ENCODE assay signal across 12 mouse cellular contexts in the genomic region with DNA sequence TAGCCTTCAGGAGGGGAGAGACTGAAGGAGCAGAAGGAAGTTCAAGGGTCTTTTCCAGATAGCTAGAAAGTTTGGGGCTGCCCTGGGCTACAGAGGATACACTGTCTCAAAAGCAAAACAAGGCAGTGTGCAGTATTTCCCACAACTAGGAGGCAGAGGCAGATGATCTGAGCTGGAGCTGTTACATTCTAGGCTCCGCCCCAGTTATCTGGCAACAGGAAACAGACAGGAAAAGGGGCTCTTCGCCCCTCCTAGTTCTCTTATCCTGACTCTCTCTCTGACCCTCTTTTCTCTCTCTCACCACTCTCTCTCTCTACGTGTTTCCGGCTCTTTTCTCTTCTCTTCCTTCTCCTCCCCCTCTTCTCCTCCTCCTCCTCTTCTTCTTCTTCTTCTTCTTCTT. TPM values are rescaled to one million over a fixed set of nuclear protein-coding genes. Genes with fewer than 3 reads are reported as not detected.
DNase-seq lines count a peak whose midpoint lies in the region; ATAC-seq and TF ChIP-seq lines count a peak whose summit lies in the region.
"Had no signal": no experiment of that assay in that cellular context is flagged by ENCODE, and none has a peak within 500 bp of the region (broad histone marks: within the 10 kb centered on the region; RNA-seq: fewer than 3 reads in every experiment).

No protein-coding gene starts in this region.

- TF ChIP-seq RAD21 in CH12.LX (IDR thresholded peaks at IDR 0.05; ENCODE audit: low read depth, low read length): no peak

- H3K79me2 ChIP-seq in CH12.LX (replicated peaks; ENCODE audit: control insufficient read depth, extremely low read depth, insufficient read depth, poor library complexity, severe bottlenecking) (peaks cover 5% of the 10 kb centered on the region; the same call in 1 of the 2 replicates), myocyte (ENCODE audit: control insufficient read depth, insufficient read depth) (peaks cover 10% of the 10 kb centered on the region)

- no peak for TF ChIP-seq CTCF in CH12.LX (conservative IDR thresholded peaks at IDR 0.05 in 1 of 2, IDR thresholded peaks at IDR 0.05 in 1 of 2; ENCODE audit: low read depth in 2 of 2, low read length in 2 of 2)

- dilution Hi-C loops in CH12.LX (cut with MboI; ENCODE audit: extremely low pct_ligation_motif_present, extremely low pct_unique_long_range_greater_than_20kb, low sequenced_read_pairs): no loop called here

- TF ChIP-seq POLR2A in CH12.LX (IDR thresholded peaks at IDR 0.05; ENCODE audit: low read depth, low read length) (no peak), myocyte (IDR thresholded peaks at IDR 0.05; ENCODE audit: insufficient read length, low read depth) (no peak)

- 50% methylated on average over 4 of the region's 4 CpGs for WGBS in hindbrain, embryonic 10.5 days
- WGBS in hindbrain, embryonic 11.5 days: 56% methylated on average over 4 of the region's 4 CpGs
- 51% methylated on average over 4 of the region's 4 CpGs for WGBS in embryonic facial prominence, embryonic 10.5 days

- in situ Hi-C loops in CH12.LX (cut with MboI; ENCODE audit: low pct_ligation_motif_present, low pct_unique_long_range_greater_than_20kb, low sequenced_read_pairs): loop anchor here (25.0 kb wide), 1 partner anchor 1816 kb away; no protein-coding TSS in a partner anchor

- no peak overlapping the region for H3K9ac ChIP-seq in hindbrain, embryonic 11.5 days (ENCODE audit: low read depth, low read length)
- no peak overlapping the region for H3K9ac ChIP-seq in CH12.LX (ENCODE audit: insufficient read depth, low read depth)

- DNase-seq in hindbrain, embryonic 10.5 days (ENCODE audit: low spot score): no peak
- DNase-seq in hindbrain, embryonic 11.5 days (ENCODE audit: low spot score): no peak
- no peak for DNase-seq in CH12.LX (ENCODE audit: extremely low read depth)
- no peak for DNase-seq in embryonic facial prominence, embryonic 10.5 days (ENCODE audit: low spot score)
- DNase-seq in layer of hippocampus, postnatal 14 days (ENCODE audit: low spot score in 2 of 2): no peak
- no peak for DNase-seq in yolk sac, embryonic 10.5 days (ENCODE audit: low spot score)
- DNase-seq: cerebellum, adult 18-20 months; heart, postnatal 10 days; right cerebral cortex, postnatal 25 days had no signal

- peaks cover 64% of the 10 kb centered on the region for H3K27me3 ChIP-seq in hindbrain, embryonic 10.5 days (ENCODE audit: insufficient read depth, poor library complexity, severe bottlenecking)
- H3K27me3 ChIP-seq in hindbrain, embryonic 11.5 days (ENCODE audit: control insufficient read depth, insufficient read depth, low read length): peaks cover 42% of the 10 kb centered on the region
- peaks cover 33% of the 10 kb centered on the region for H3K27me3 ChIP-seq in CH12.LX (replicated peaks)
- H3K27me3 ChIP-seq in embryonic facial prominence, embryonic 10.5 days (replicated peaks; ENCODE audit: low read depth, poor library complexity, severe bottlenecking): peaks cover 62% of the 10 kb centered on the region
- H3K27me3 ChIP-seq in myocyte (ENCODE audit: control insufficient read depth, insufficient read depth, insufficient read length): peaks cover 27% of the 10 kb centered on the region

- H3K4me3 ChIP-seq in hindbrain, embryonic 10.5 days: 0 out of 2 replicates have a peak overlapping the region, but pooled peaks have one; percentile 2
- H3K4me3 ChIP-seq in hindbrain, embryonic 11.5 days (ENCODE audit: low read depth, low read length): no peak overlapping the region
- no peak overlapping the region for H3K4me3 ChIP-seq in CH12.LX (replicated peaks in 1 of 3; ENCODE audit: low read depth in 2 of 3, low read length in 2 of 3, poor library complexity in 1 of 3)
- H3K4me3 ChIP-seq in embryonic facial prominence, embryonic 10.5 days: peak overlapping the region; percentile 85; the same call in 1 of the 2 replicates
- H3K4me3 ChIP-seq in myocyte: peak overlapping the region; percentile 45

- H3K36me3 ChIP-seq in hindbrain, embryonic 10.5 days: peaks cover 14% of the 10 kb centered on the region
- no peaks in the 10 kb centered on the region for H3K36me3 ChIP-seq in hindbrain, embryonic 11.5 days (ENCODE audit: control insufficient read depth, insufficient read depth, low read length)
- peaks cover 13 to 18% of the 10 kb centered on the region in 2 experiments for H3K36me3 ChIP-seq in CH12.LX (replicated peaks in 1 of 2; ENCODE audit: control insufficient read depth in 1 of 2, insufficient read depth in 1 of 2, low read length in 1 of 2)
- peaks cover 16% of the 10 kb centered on the region for H3K36me3 ChIP-seq in embryonic facial prominence, embryonic 10.5 days (replicated peaks)
- H3K36me3 ChIP-seq in myocyte (ENCODE audit: control insufficient read depth, insufficient read depth): no peaks in the 10 kb centered on the region

- H3ac ChIP-seq in myocyte (ENCODE audit: control insufficient read depth, insufficient read length): no peak overlapping the region

- H3K4me2 ChIP-seq in hindbrain, embryonic 11.5 days (replicated peaks; ENCODE audit: low read depth, low read length): no peak overlapping the region
- peak overlapping the region; percentile 0; the same call in 1 of the 2 replicates for H3K4me2 ChIP-seq in CH12.LX (ENCODE audit: insufficient read depth, low read depth, poor library complexity, severe bottlenecking)
- H3K4me2 ChIP-seq in myocyte (ENCODE audit: low read depth): peak overlapping the region; percentile 98

- no peaks in the 10 kb centered on the region for H3K9me3 ChIP-seq in hindbrain, embryonic 10.5 days
- no peaks in the 10 kb centered on the region for H3K9me3 ChIP-seq in hindbrain, embryonic 11.5 days (ENCODE audit: control insufficient read depth, low read length)
- H3K9me3 ChIP-seq in CH12.LX (replicated peaks; ENCODE audit: low read length): no peaks in the 10 kb centered on the region
- H3K9me3 ChIP-seq in embryonic facial prominence, embryonic 10.5 days: no peaks in the 10 kb centered on the region
- H3K9me3 ChIP-seq: forebrain, embryonic 13.5 days had no signal

- no peak overlapping the region for H3K27ac ChIP-seq in hindbrain, embryonic 10.5 days
- no peak overlapping the region for H3K27ac ChIP-seq in hindbrain, embryonic 11.5 days (ENCODE audit: low read depth, low read length)
- H3K27ac ChIP-seq in CH12.LX (ENCODE audit: insufficient read depth, low read depth): no peak overlapping the region
- no peak overlapping the region for H3K27ac ChIP-seq in embryonic facial prominence, embryonic 10.5 days (replicated peaks)
- H3K27ac ChIP-seq: forebrain, embryonic 13.5 days had no signal

- no peak for ATAC-seq in hindbrain, embryonic 11.5 days (ENCODE audit: low FRiP score)
- ATAC-seq in erythroid progenitor cell, adult 5-6 weeks (replicated peaks; ENCODE audit: low FRiP score, poor library complexity, severe bottlenecking): no peak

- no peak for TF ChIP-seq EP300 in CH12.LX (IDR thresholded peaks at IDR 0.05; ENCODE audit: low read length)

- H3K4me1 ChIP-seq in hindbrain, embryonic 10.5 days (replicated peaks): peaks cover 78% of the 10 kb centered on the region
- H3K4me1 ChIP-seq in hindbrain, embryonic 11.5 days (replicated peaks; ENCODE audit: control insufficient read depth, insufficient read depth, low read length): peaks cover 16% of the 10 kb centered on the region
- peaks cover 15 to 53% of the 10 kb centered on the region in 2 experiments for H3K4me1 ChIP-seq in CH12.LX (ENCODE audit: control insufficient read depth in 1 of 2, insufficient read depth in 2 of 2)
- peaks cover 68% of the 10 kb centered on the region for H3K4me1 ChIP-seq in embryonic facial prominence, embryonic 10.5 days

RNA-seq across cellular contexts. Expression of a gene that starts 1.1 kb away (rescaled TPM):
- 22.3 and 29.1 TPM in 2 replicates for polyA plus RNA-seq in hindbrain, embryonic 10.5 days (2016; fragmentation: Nextera tagmentation; extraction: Ambion mirVana)
- 17.4 and 20.6 TPM in 2 replicates for polyA plus RNA-seq in hindbrain, embryonic 11.5 days (2014; fragmentation: Nextera tagmentation; extraction: Ambion mirVana)
- total RNA-seq in CH12.LX (2012; rRNA removed): 21.5 and 27.4 TPM in 2 replicates
- 17.8 and 18.5 TPM in 2 replicates for total RNA-seq in CH12.LX (2014; rRNA removed)
- polyA plus RNA-seq in CH12.LX (2012; ENCODE audit: insufficient read length, low read depth): 24.2 and 29.8 TPM in 2 replicates
- polyA plus RNA-seq in embryonic facial prominence, embryonic 10.5 days (2016; fragmentation: Nextera tagmentation; extraction: Ambion mirVana): 29.5 and 30.2 TPM in 2 replicates
- 30.8 TPM for polyA plus RNA-seq in myocyte (2012; fragmentation: generic; extraction: Trizol)
- total RNA-seq in layer of hippocampus, postnatal 14 days (2021): 10 to 100 TPM; 33.8 to 34.6 TPM
- 8.0 and 24.5 TPM in 2 replicates for total RNA-seq in erythroid progenitor cell, adult 5-6 weeks (2015; ENCODE audit: low replicate concordance)
- 14.2 TPM in 2 replicates for total RNA-seq in erythroid progenitor cell, adult 5-6 weeks (2017; ENCODE audit: low replicate concordance)

RNA-seq across cellular contexts. Expression of a gene that starts 4.5 kb away (rescaled TPM):
- 9.2 and 17.3 TPM in 2 replicates for polyA plus RNA-seq in hindbrain, embryonic 10.5 days (2016; fragmentation: Nextera tagmentation; extraction: Ambion mirVana)
- polyA plus RNA-seq in hindbrain, embryonic 11.5 days (2014; fragmentation: Nextera tagmentation; extraction: Ambion mirVana): 2.9 and 3.5 TPM in 2 replicates
- 0.13 and 0.21 TPM in 2 replicates for total RNA-seq in CH12.LX (2012; rRNA removed)
- not detected in 2 replicates for total RNA-seq in CH12.LX (2014; rRNA removed)
- polyA plus RNA-seq in CH12.LX (2012; ENCODE audit: insufficient read length, low read depth): 0.17 TPM in 1 of 2 replicates, not detected in the other
- polyA plus RNA-seq in embryonic facial prominence, embryonic 10.5 days (2016; fragmentation: Nextera tagmentation; extraction: Ambion mirVana): 0.10 and 2.3 TPM in 2 replicates
- polyA plus RNA-seq in myocyte (2012; fragmentation: generic; extraction: Trizol): 0.02 TPM
- not detected for total RNA-seq in layer of hippocampus, postnatal 14 days (2021)
- not detected in 2 replicates for total RNA-seq in erythroid progenitor cell, adult 5-6 weeks (2015; ENCODE audit: low replicate concordance)
- total RNA-seq in erythroid progenitor cell, adult 5-6 weeks (2017; ENCODE audit: low replicate concordance): not detected in 2 replicates
- total RNA-seq: heart, postnatal 10 days had no signal
- polyA plus RNA-seq: forebrain, embryonic 13.5 days had no signal

RNA-seq across cellular contexts. Expression of a gene that starts 21.9 kb away (rescaled TPM):
- 7.0 and 7.9 TPM in 2 replicates for polyA plus RNA-seq in hindbrain, embryonic 10.5 days (2016; fragmentation: Nextera tagmentation; extraction: Ambion mirVana)
- 8.7 and 9.5 TPM in 2 replicates for polyA plus RNA-seq in hindbrain, embryonic 11.5 days (2014; fragmentation: Nextera tagmentation; extraction: Ambion mirVana)
- total RNA-seq in CH12.LX (2012; rRNA removed) (0.21 and 0.30 TPM in 2 replicates), CH12.LX (2014; rRNA removed) (0.61 and 0.70 TPM in 2 replicates)
- polyA plus RNA-seq in CH12.LX (2012; ENCODE audit: insufficient read length, low read depth) (1.4 and 1.8 TPM in 2 replicates), myocyte (2012; fragmentation: generic; extraction: Trizol) (6.5 TPM)
- polyA plus RNA-seq in embryonic facial prominence, embryonic 10.5 days (2016; fragmentation: Nextera tagmentation; extraction: Ambion mirVana): 2.7 and 4.0 TPM in 2 replicates
- total RNA-seq in layer of hippocampus, postnatal 14 days (2021): 10 to 100 TPM in 1 of 2 experiments, 1 to 10 TPM in 1; 8.9 to 14.4 TPM
- not detected in 2 replicates for total RNA-seq in erythroid progenitor cell, adult 5-6 weeks (2015; ENCODE audit: low replicate concordance)
- not detected in 2 replicates for total RNA-seq in erythroid progenitor cell, adult 5-6 weeks (2017; ENCODE audit: low replicate concordance)

RNA-seq across cellular contexts. Expression of a gene that starts 22.9 kb away (rescaled TPM):
- polyA plus RNA-seq in hindbrain, embryonic 10.5 days (2016; fragmentation: Nextera tagmentation; extraction: Ambion mirVana): 3.0 and 3.3 TPM in 2 replicates
- 1.5 and 1.6 TPM in 2 replicates for polyA plus RNA-seq in hindbrain, embryonic 11.5 days (2014; fragmentation: Nextera tagmentation; extraction: Ambion mirVana)
- total RNA-seq in CH12.LX (2012; rRNA removed) (0.21 and 0.51 TPM in 2 replicates), CH12.LX (2014; rRNA removed) (not detected in 2 replicates)
- polyA plus RNA-seq in CH12.LX (2012; ENCODE audit: insufficient read length, low read depth) (not detected in 2 replicates), myocyte (2012; fragmentation: generic; extraction: Trizol) (0.52 TPM)
- 1.3 and 2.3 TPM in 2 replicates for polyA plus RNA-seq in embryonic facial prominence, embryonic 10.5 days (2016; fragmentation: Nextera tagmentation; extraction: Ambion mirVana)
- total RNA-seq in layer of hippocampus, postnatal 14 days (2021): 1 to 10 TPM; 2.6 to 6.0 TPM
- total RNA-seq in erythroid progenitor cell, adult 5-6 weeks (2015; ENCODE audit: low replicate concordance): not detected in 2 replicates
- not detected in 2 replicates for total RNA-seq in erythroid progenitor cell, adult 5-6 weeks (2017; ENCODE audit: low replicate concordance)

RNA-seq across cellular contexts. Expression of a gene that starts 29.6 kb away (rescaled TPM):
- polyA plus RNA-seq in hindbrain, embryonic 10.5 days (2016; fragmentation: Nextera tagmentation; extraction: Ambion mirVana): 276 and 327 TPM in 2 replicates
- polyA plus RNA-seq in hindbrain, embryonic 11.5 days (2014; fragmentation: Nextera tagmentation; extraction: Ambion mirVana): 304 and 330 TPM in 2 replicates
- 1,590 and 1,720 TPM in 2 replicates for total RNA-seq in CH12.LX (2012; rRNA removed)
- 1,936 and 1,966 TPM in 2 replicates for total RNA-seq in CH12.LX (2014; rRNA removed)
- 1,935 and 2,300 TPM in 2 replicates for polyA plus RNA-seq in CH12.LX (2012; ENCODE audit: insufficient read length, low read depth)
- 360 and 367 TPM in 2 replicates for polyA plus RNA-seq in embryonic facial prominence, embryonic 10.5 days (2016; fragmentation: Nextera tagmentation; extraction: Ambion mirVana)
- polyA plus RNA-seq in myocyte (2012; fragmentation: generic; extraction: Trizol): 1,218 TPM
- 100 to 1,000 TPM; 227 to 233 TPM for total RNA-seq in layer of hippocampus, postnatal 14 days (2021)
- 429 and 481 TPM in 2 replicates for total RNA-seq in erythroid progenitor cell, adult 5-6 weeks (2015; ENCODE audit: low replicate concordance)
- 506 and 514 TPM in 2 replicates for total RNA-seq in erythroid progenitor cell, adult 5-6 weeks (2017; ENCODE audit: low replicate concordance)

Comparison
In these comparisons a context has a peak if more than half of its experiments do, and no peak if none do; other contexts are left out.
1. H3K4me3 ChIP-seq: peak in hindbrain, embryonic 10.5 days (single experiment), embryonic facial prominence, embryonic 10.5 days (single experiment) and myocyte (single experiment); none in hindbrain, embryonic 11.5 days (single experiment) and CH12.LX (0 of 3).